In genomic region chr3:151437693-151438092, GRCm38 (mm10) we compare ENCODE assay signal across 8 mouse cellular contexts. TPM values are rescaled to one million over a fixed set of nuclear protein-coding genes. Genes with fewer than 3 reads are reported as not detected.
DNase-seq lines count a peak whose midpoint lies in the region; ATAC-seq and TF ChIP-seq lines count a peak whose summit lies in the region.

Adgrl4 (plus strand) TSS chr3:151437887.

- H3K27me3 ChIP-seq in cerebellum, adult 2 months (ENCODE audit: control insufficient read depth, insufficient read depth, low read length), result no peaks in the 10 kb centered on the region
- no peaks in the 10 kb centered on the region for H3K27me3 ChIP-seq in embryonic facial prominence, embryonic 14.5 days (replicated peaks; ENCODE audit: control insufficient read depth, insufficient read depth, low read length)
- no peaks in the 10 kb centered on the region for H3K27me3 ChIP-seq in heart, embryonic 12.5 days (replicated peaks)
- H3K27me3 ChIP-seq in kidney, embryonic 14.5 days (ENCODE audit: control insufficient read depth, insufficient read depth, low read length), result no peaks in the 10 kb centered on the region
- H3K27me3 ChIP-seq in liver, embryonic 13.5 days, result no peaks in the 10 kb centered on the region

- peak within 1 kb of the TSS; percentile 41 for H3K9ac ChIP-seq in embryonic facial prominence, embryonic 14.5 days (ENCODE audit: low read depth, low read length)
- peak within 1 kb of the TSS; percentile 52; the same call in 1 of the 2 replicates for H3K9ac ChIP-seq in heart, embryonic 12.5 days
- peak within 1 kb of the TSS; percentile 57 for H3K9ac ChIP-seq in kidney, embryonic 14.5 days (ENCODE audit: low read depth, low read length)
- no peak within 1 kb of the TSS for H3K9ac ChIP-seq in liver, embryonic 13.5 days

- WGBS in cerebellum, adult 2 months, result 14% methylated on average over 17 of the region's 17 CpGs
- WGBS in embryonic facial prominence, embryonic 14.5 days, result 5% methylated on average over 12 of the region's 17 CpGs
- under 1% methylated on average over 17 of the region's 17 CpGs for WGBS in heart, embryonic 12.5 days
- 3% methylated on average over 17 of the region's 17 CpGs for WGBS in kidney, embryonic 14.5 days
- WGBS in liver, embryonic 13.5 days (ENCODE audit: insufficient replicate concordance), result 2% methylated on average over 17 of the region's 17 CpGs

- H3K4me2 ChIP-seq in embryonic facial prominence, embryonic 14.5 days (ENCODE audit: low read depth, low read length), result peak within 1 kb of the TSS; percentile 51
- peak within 1 kb of the TSS; percentile 77 for H3K4me2 ChIP-seq in heart, embryonic 12.5 days
- peak within 1 kb of the TSS; percentile 52 for H3K4me2 ChIP-seq in kidney, embryonic 14.5 days (replicated peaks; ENCODE audit: low read depth, low read length)
- H3K4me2 ChIP-seq in liver, embryonic 13.5 days, result peak within 1 kb of the TSS; percentile 45

- no peaks in the 10 kb centered on the region for H3K9me3 ChIP-seq in embryonic facial prominence, embryonic 14.5 days (ENCODE audit: control insufficient read depth, low read length)
- H3K9me3 ChIP-seq in heart, embryonic 12.5 days (replicated peaks), result no peaks in the 10 kb centered on the region
- no peaks in the 10 kb centered on the region for H3K9me3 ChIP-seq in kidney, embryonic 14.5 days (ENCODE audit: control insufficient read depth, low read length)
- H3K9me3 ChIP-seq in liver, embryonic 13.5 days (replicated peaks), result no peaks in the 10 kb centered on the region

- H3K4me1 ChIP-seq in cerebellum, adult 2 months (ENCODE audit: control insufficient read depth, insufficient read depth, low read length), result no peaks in the 10 kb centered on the region; the same call in 1 of the 2 replicates
- peaks cover 4% of the 10 kb centered on the region; the same call in 1 of the 2 replicates for H3K4me1 ChIP-seq in embryonic facial prominence, embryonic 14.5 days (ENCODE audit: control insufficient read depth, insufficient read depth, low read length)
- H3K4me1 ChIP-seq in heart, embryonic 12.5 days (replicated peaks), result peaks cover 20% of the 10 kb centered on the region
- 0 out of 2 replicates have a peak, but pooled peaks cover 5% of the 10 kb centered on the region for H3K4me1 ChIP-seq in kidney, embryonic 14.5 days (ENCODE audit: control insufficient read depth, insufficient read depth, low read length)
- no peaks in the 10 kb centered on the region for H3K4me1 ChIP-seq in liver, embryonic 13.5 days (replicated peaks)

- ATAC-seq in embryonic facial prominence, embryonic 14.5 days (ENCODE audit: low read depth), result peak; percentile 57
- ATAC-seq in heart, embryonic 12.5 days (ENCODE audit: insufficient number of reproducible peaks, low FRiP score), result peak; percentile 85
- ATAC-seq in kidney, embryonic 14.5 days (ENCODE audit: low FRiP score, low TSS enrichment), result peak; percentile 91
- ATAC-seq in liver, embryonic 13.5 days (ENCODE audit: low read depth), result peak; percentile 69
- ATAC-seq in monocyte, adult 5-6 weeks (replicated peaks; ENCODE audit: insufficient number of reproducible peaks, low FRiP score, low TSS enrichment, poor library complexity, severe bottlenecking), result peak; percentile 66

- no peak within 1 kb of the TSS for H3K27ac ChIP-seq in cerebellum, adult 2 months (ENCODE audit: insufficient read depth, low read length)
- 0 out of 2 replicates have a peak within 1 kb of the TSS, but pooled peaks have one; percentile 33 for H3K27ac ChIP-seq in embryonic facial prominence, embryonic 14.5 days (replicated peaks; ENCODE audit: low read depth, low read length)
- H3K27ac ChIP-seq in heart, embryonic 12.5 days (ENCODE audit: poor library complexity, severe bottlenecking), result peak within 1 kb of the TSS; percentile 71
- H3K27ac ChIP-seq in kidney, embryonic 14.5 days (ENCODE audit: low read depth, low read length), result no peak within 1 kb of the TSS
- H3K27ac ChIP-seq in liver, embryonic 13.5 days, result peak within 1 kb of the TSS; percentile 43

- no peak for TF ChIP-seq POLR2A in cerebellum, adult 2 months (IDR thresholded peaks at IDR 0.05; ENCODE audit: borderline replicate concordance, insufficient read depth, low read length)

- no peaks in the 10 kb centered on the region for H3K36me3 ChIP-seq in embryonic facial prominence, embryonic 14.5 days (ENCODE audit: control insufficient read depth, insufficient read depth, low read length)
- no peaks in the 10 kb centered on the region for H3K36me3 ChIP-seq in heart, embryonic 12.5 days
- H3K36me3 ChIP-seq in kidney, embryonic 14.5 days (ENCODE audit: control insufficient read depth, insufficient read depth, low read length), result no peaks in the 10 kb centered on the region
- no peaks in the 10 kb centered on the region for H3K36me3 ChIP-seq in liver, embryonic 13.5 days

- no peak for DNase-seq in cerebellum, adult 2 months
- no peak for DNase-seq in cerebellum, adult 11 months
- peak; percentile 33 for DNase-seq in embryonic facial prominence, embryonic 14.5 days (ENCODE audit: low spot score)
- no peak for DNase-seq in liver, embryonic 13.5 days
- DNase-seq in thymus, postnatal 0 days (ENCODE audit: low spot score), result no peak

- no peak for TF ChIP-seq CTCF in cerebellum, adult 2 months (IDR thresholded peaks at IDR 0.05; ENCODE audit: borderline replicate concordance, insufficient read depth, low read depth, low read length)

- H3K4me3 ChIP-seq in cerebellum, adult 2 months (replicated peaks; ENCODE audit: insufficient read depth, low read depth, low read length), result no peak within 1 kb of the TSS
- peak within 1 kb of the TSS; percentile 23 for H3K4me3 ChIP-seq in embryonic facial prominence, embryonic 14.5 days (ENCODE audit: low read depth, low read length)
- H3K4me3 ChIP-seq in heart, embryonic 12.5 days, result peak within 1 kb of the TSS; percentile 43
- peak within 1 kb of the TSS; percentile 28 for H3K4me3 ChIP-seq in kidney, embryonic 14.5 days (ENCODE audit: low read length)
- peak within 1 kb of the TSS; percentile 31 for H3K4me3 ChIP-seq in liver, embryonic 13.5 days (replicated peaks)

RNA-seq across cellular contexts. Expression of gene Adgrl4, which starts in this region (rescaled TPM):
- 16.9 and 19.4 TPM in 2 replicates for polyA plus RNA-seq in cerebellum, adult 2 months (2012; rRNA removed)
- polyA plus RNA-seq in embryonic facial prominence, embryonic 14.5 days (2014; fragmentation: Nextera tagmentation; extraction: Ambion mirVana), result 10.9 and 12.0 TPM in 2 replicates
- polyA plus RNA-seq in heart, embryonic 12.5 days (2016; fragmentation: Nextera tagmentation; extraction: Ambion mirVana), result 8.9 and 10.9 TPM in 2 replicates
- polyA plus RNA-seq in kidney, embryonic 14.5 days (2014; fragmentation: Nextera tagmentation; extraction: Ambion mirVana), result 17.8 and 25.0 TPM in 2 replicates
- 4.7 and 5.7 TPM in 2 replicates for polyA plus RNA-seq in liver, embryonic 13.5 days (2015; fragmentation: Nextera tagmentation; extraction: Ambion mirVana)
- total RNA-seq in monocyte, adult 5-6 weeks (2017), result 2.3 to 8.0 TPM (median 4.2 TPM) in 3 replicates
- 3.3 and 6.5 TPM in 2 replicates for polyA plus RNA-seq in thymus, postnatal 0 days (2015; fragmentation: Nextera tagmentation; extraction: Ambion mirVana)

Comparison
In these comparisons a context has a peak if more than half of its experiments do, and no peak if none do; other contexts are left out.
1. H3K27ac ChIP-seq: peak in embryonic facial prominence, embryonic 14.5 days (single experiment), heart, embryonic 12.5 days (single experiment) and liver, embryonic 13.5 days (single experiment); none in cerebellum, adult 2 months (single experiment) and kidney, embryonic 14.5 days (single experiment).
2. Peak in every context shown above with its lines, with median percentiles within 50 percentile points of each other: ATAC-seq and H3K4me2 ChIP-seq.